Mouse (Mus musculus): ENCODE measurements at regions not wholly inside any gene's neighbourhood (a gene's known extent, or its start where the extent isn't known, plus 50 kb on each side); places are given as distances from the start of the nearest gene placed in this dataset.

GRCm38 (mm10) chr6:93569211-93569610 lies 625.9 kb upstream of the Adamts9 start:
- no peak for TF ChIP-seq POLR2A (IDR thresholded peaks at IDR 0.05; ENCODE audit: borderline replicate concordance, insufficient read depth, low read length)
- no peak for TF ChIP-seq CTCF (IDR thresholded peaks at IDR 0.05; ENCODE audit: borderline replicate concordance, insufficient read depth, low read depth, low read length)

Data from cerebellum, adult 2 months (tissue).